Mouse (Mus musculus) liver, embryonic 14.5 days (tissue): ENCODE results near the gene Prep.

Experiments used
- CTCF ChIP-seq: IDR thresholded peaks from 2 replicates; pipeline ENCODE4 v1.5.1; 2016; ENCODE audit warnings: antibody characterized with exemption, low read depth, control low read depth
- EP300 ChIP-seq: IDR thresholded peaks from 2 replicates; pipeline ENCODE4 v1.6.1; 2016; ENCODE audit warnings: antibody characterized with exemption, low read depth

GRCm38 (mm10) chr10:45106541-45106940 is 39.5 kb downstream of the Prep start:
- TF ChIP-seq EP300 (no peak), CTCF (no peak)
